Mouse (Mus musculus): ENCODE results near the gene Bend6. TPM values are rescaled to one million over a fixed set of nuclear protein-coding genes. Genes with fewer than 3 reads are reported as not detected.
A peak's percentile ranks its signal among the peaks of the same experiment; 100 is the strongest.

Gene Bend6
- polyA plus RNA-seq, 2 experiments = 0.47 to 0.49 TPM

- ATAC-seq (ENCODE audit: insufficient read depth) = no peak
- Histone ChIP-seq H3K4me1 (replicated peaks; ENCODE audit: control insufficient read depth in 2 of 2, insufficient read depth in 2 of 2, low read length in 1 of 2) (peaks cover 0 to 3% of the 10 kb centered on the region in 2 experiments; a peak in 1 of 4 replicates), H3K9me3 (ENCODE audit: control insufficient read depth, low read length) (no peaks in the 10 kb centered on the region), H3K27ac (no peak overlapping the region), H3K36me3 (replicated peaks; ENCODE audit: control insufficient read depth, insufficient read depth, low read depth) (no peaks in the 10 kb centered on the region), H3K4me3 (ENCODE audit: insufficient read depth in 1 of 2, low read depth in 2 of 2, low read length in 2 of 2) (no peak overlapping the region), H3K4me2 (ENCODE audit: low read depth) (no peak overlapping the region), H3K9ac (replicated peaks) (no peak overlapping the region), H3K27me3 (ENCODE audit: control insufficient read depth, insufficient read depth, low read length) (peaks cover 35% of the 10 kb centered on the region)
- TF ChIP-seq EP300 (IDR thresholded peaks at IDR 0.05; ENCODE audit: low read depth) (no peak), CTCF (IDR thresholded peaks at IDR 0.05; ENCODE audit: low read depth) (no peak)
- no peak for DNase-seq (ENCODE audit: low read depth in 3 of 3, low spot score in 3 of 3)
- WGBS (ENCODE audit: insufficient replicate concordance) = 54% methylated on average over 8 of the region's 8 CpGs
Observed at GRCm38 (mm10) chr1:33911589-33911988, 4.0 kb upstream of the Bend6 start.

DNA sequence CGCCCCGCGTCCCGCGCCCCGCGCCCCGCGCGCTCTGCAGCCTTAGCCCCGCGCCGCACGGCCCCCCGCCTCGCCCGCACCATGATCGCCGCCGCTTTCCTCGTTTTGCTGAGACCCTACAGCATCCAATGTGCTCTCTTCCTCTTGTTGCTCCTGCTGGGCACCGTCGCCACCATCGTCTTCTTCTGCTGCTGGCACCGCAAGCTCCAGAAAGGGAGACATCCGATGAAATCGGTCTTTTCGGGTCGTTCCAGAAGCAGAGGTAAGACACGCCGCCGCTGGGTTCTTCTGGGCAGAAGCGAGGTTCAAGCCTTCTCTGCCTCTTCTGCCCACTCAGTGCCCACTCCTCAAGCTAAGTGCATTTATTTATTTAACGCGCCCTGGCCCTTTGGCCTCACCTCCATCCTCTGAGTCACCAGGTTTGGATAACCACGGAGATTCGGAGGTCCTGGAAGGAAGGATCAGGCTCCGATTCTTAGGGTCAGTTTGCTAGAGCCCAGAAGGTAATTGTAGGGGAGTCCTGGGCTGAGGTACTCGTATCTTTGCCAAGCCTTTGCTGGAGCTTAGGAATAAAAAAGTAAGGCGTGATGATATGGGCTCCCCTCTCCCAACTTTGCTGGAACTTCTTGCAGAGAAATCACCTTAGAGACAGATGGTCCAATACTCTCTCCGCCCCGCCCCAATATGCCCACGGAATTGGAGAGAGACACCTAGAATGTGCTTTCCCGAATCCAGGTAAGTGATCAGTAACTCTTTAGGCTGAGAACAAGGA lies 761 bp upstream of the Bend6 start, which contains the start of gene Dst:
TSS of gene Dst (plus strand) at position 35 of the 772 bp plus-strand sequence.
- no peak within 1 kb of the TSS for H3K27ac ChIP-seq
- H3K9me3 ChIP-seq (ENCODE audit: control insufficient read depth, low read length) = no peaks in the 10 kb centered on the region
- no peaks in the 10 kb centered on the region for H3K36me3 ChIP-seq (replicated peaks; ENCODE audit: control insufficient read depth, insufficient read depth, low read depth)
- no peak for TF ChIP-seq CTCF (IDR thresholded peaks at IDR 0.05; ENCODE audit: low read depth)
- no peak for TF ChIP-seq EP300 (IDR thresholded peaks at IDR 0.05; ENCODE audit: low read depth)
- ATAC-seq (ENCODE audit: insufficient read depth) (no peak), DNase-seq (ENCODE audit: low read depth in 3 of 3, low spot score in 3 of 3) (no peak)
- H3K4me2 ChIP-seq (ENCODE audit: low read depth) = peak within 1 kb of the TSS; percentile 56
- H3K9ac ChIP-seq (replicated peaks) = peak within 1 kb of the TSS; percentile 18; the same call in 1 of the 2 replicates
- 4% methylated on average over 43 of the region's 44 CpGs for WGBS (ENCODE audit: insufficient replicate concordance)
- peaks cover 45% of the 10 kb centered on the region for H3K27me3 ChIP-seq (ENCODE audit: control insufficient read depth, insufficient read depth, low read length)
- H3K4me3 ChIP-seq (ENCODE audit: insufficient read depth in 1 of 2, low read depth in 2 of 2, low read length in 2 of 2) = peak within 1 kb of the TSS; percentile 51 to 58
- H3K4me1 ChIP-seq (replicated peaks; ENCODE audit: control insufficient read depth in 2 of 2, insufficient read depth in 2 of 2, low read length in 1 of 2) = peaks cover 0 to 3% of the 10 kb centered on the region in 2 experiments; a peak in 1 of 4 replicates

DNA sequence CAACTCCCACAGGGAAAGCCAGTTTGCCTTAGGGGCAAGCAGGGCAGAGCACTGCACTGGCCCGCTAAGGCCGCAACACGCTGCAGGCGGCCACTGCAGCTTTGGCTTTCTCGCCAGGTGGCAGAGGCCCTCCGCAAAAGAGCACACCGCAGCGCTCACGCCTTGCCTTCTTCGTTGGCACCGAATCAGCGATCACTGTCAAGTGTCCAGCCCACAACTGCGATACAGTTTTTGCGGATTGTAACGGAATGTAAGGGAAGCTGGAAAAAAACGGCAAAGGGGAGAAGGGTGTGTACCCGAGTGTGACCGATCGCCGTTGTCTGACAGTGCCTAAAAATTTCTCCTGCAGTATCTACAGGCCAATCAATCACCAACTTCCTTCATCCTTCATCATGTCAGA lies 689 bp downstream of the Bend6 start:
- Histone ChIP-seq H3K9ac (replicated peaks) (no peak overlapping the region), H3K4me1 (replicated peaks; ENCODE audit: control insufficient read depth in 2 of 2, insufficient read depth in 2 of 2, low read length in 1 of 2) (peaks cover 0 to 3% of the 10 kb centered on the region in 2 experiments; a peak in 1 of 4 replicates), H3K36me3 (replicated peaks; ENCODE audit: control insufficient read depth, insufficient read depth, low read depth) (no peaks in the 10 kb centered on the region), H3K4me2 (ENCODE audit: low read depth) (peak overlapping the region; percentile 56), H3K4me3 (ENCODE audit: insufficient read depth in 1 of 2, low read depth in 2 of 2, low read length in 2 of 2) (peak overlapping the region; percentile 51 to 58), H3K27ac (no peak overlapping the region), H3K9me3 (ENCODE audit: control insufficient read depth, low read length) (no peaks in the 10 kb centered on the region), H3K27me3 (ENCODE audit: control insufficient read depth, insufficient read depth, low read length) (peaks cover 45% of the 10 kb centered on the region)
- TF ChIP-seq EP300 (IDR thresholded peaks at IDR 0.05; ENCODE audit: low read depth) = no peak
- TF ChIP-seq CTCF (IDR thresholded peaks at IDR 0.05; ENCODE audit: low read depth) = peak; percentile 49
- DNase-seq (ENCODE audit: low read depth in 3 of 3, low spot score in 3 of 3) (no peak), ATAC-seq (ENCODE audit: insufficient read depth) (no peak)
- WGBS (ENCODE audit: insufficient replicate concordance) = 2% methylated on average over 20 of the region's 20 CpGs

DNA sequence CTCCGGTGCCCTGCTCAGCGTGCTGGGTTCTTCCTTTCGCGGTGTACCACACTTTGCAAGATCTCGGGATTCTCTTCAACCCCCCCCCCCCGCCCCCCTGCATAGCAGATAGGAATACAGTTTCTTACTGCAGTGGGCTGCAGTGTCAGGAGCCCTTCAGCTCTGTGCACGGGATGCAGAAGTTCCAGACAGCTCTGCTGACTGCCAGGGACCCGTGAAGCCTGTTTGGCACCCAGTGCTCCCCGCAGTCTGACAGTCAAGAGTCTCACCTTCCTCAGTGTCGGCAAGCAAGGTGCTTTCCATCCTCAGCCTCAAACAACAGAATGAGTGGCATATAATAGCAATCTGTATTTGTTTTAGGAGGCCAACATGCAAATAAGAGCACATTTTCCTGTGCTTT lies 1.4 kb downstream of the Bend6 start:
- no peaks in the 10 kb centered on the region for H3K36me3 ChIP-seq (replicated peaks; ENCODE audit: control insufficient read depth, insufficient read depth, low read depth)
- H3K4me2 ChIP-seq (ENCODE audit: low read depth) = no peak overlapping the region
- H3K9ac ChIP-seq (replicated peaks) = no peak overlapping the region
- peaks cover 0 to 3% of the 10 kb centered on the region in 2 experiments; a peak in 1 of 4 replicates for H3K4me1 ChIP-seq (replicated peaks; ENCODE audit: control insufficient read depth in 2 of 2, insufficient read depth in 2 of 2, low read length in 1 of 2)
- 15% methylated on average over 10 of the region's 10 CpGs for WGBS (ENCODE audit: insufficient replicate concordance)
- no peak for ATAC-seq (ENCODE audit: insufficient read depth)
- no peak for DNase-seq (ENCODE audit: low read depth in 3 of 3, low spot score in 3 of 3)
- peaks cover 45% of the 10 kb centered on the region for H3K27me3 ChIP-seq (ENCODE audit: control insufficient read depth, insufficient read depth, low read length)
- H3K27ac ChIP-seq = no peak overlapping the region
- H3K4me3 ChIP-seq (ENCODE audit: insufficient read depth in 1 of 2, low read depth in 2 of 2, low read length in 2 of 2) = no peak overlapping the region
- no peak for TF ChIP-seq CTCF (IDR thresholded peaks at IDR 0.05; ENCODE audit: low read depth)
- TF ChIP-seq EP300 (IDR thresholded peaks at IDR 0.05; ENCODE audit: low read depth) = no peak
- H3K9me3 ChIP-seq (ENCODE audit: control insufficient read depth, low read length) = no peaks in the 10 kb centered on the region

DNA sequence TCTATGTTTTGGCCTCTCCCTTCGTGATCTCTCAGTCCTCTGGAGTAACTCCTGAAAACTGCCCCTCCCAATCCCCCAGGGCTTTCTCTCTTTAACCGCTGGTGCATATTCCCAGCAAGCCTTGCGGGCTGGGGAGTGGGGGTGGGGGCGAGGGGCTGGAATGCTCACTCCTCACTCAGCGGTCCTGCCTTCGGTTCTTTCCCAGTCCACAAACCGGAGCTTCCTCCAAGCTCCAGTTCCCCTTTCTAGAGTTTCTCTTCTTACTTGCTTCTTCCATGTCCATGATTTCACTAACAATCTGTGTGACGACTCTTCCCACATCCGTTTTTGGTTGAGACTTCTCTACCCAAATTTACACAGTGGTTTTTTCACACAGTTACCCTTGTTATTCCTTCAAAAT lies 4.0 kb downstream of the Bend6 start:
- no peak for TF ChIP-seq EP300 (IDR thresholded peaks at IDR 0.05; ENCODE audit: low read depth)
- no peak for TF ChIP-seq CTCF (IDR thresholded peaks at IDR 0.05; ENCODE audit: low read depth)

More for the DNA sequence above, 4.0 kb downstream of the Bend6 start:
- Histone ChIP-seq H3K27me3 (ENCODE audit: control insufficient read depth, insufficient read depth, low read length) (peaks cover 30% of the 10 kb centered on the region), H3K4me2 (ENCODE audit: low read depth) (no peak overlapping the region), H3K9ac (replicated peaks) (no peak overlapping the region), H3K27ac (no peak overlapping the region), H3K4me3 (ENCODE audit: insufficient read depth in 1 of 2, low read depth in 2 of 2, low read length in 2 of 2) (no peak overlapping the region), H3K36me3 (replicated peaks; ENCODE audit: control insufficient read depth, insufficient read depth, low read depth) (no peaks in the 10 kb centered on the region), H3K9me3 (ENCODE audit: control insufficient read depth, low read length) (no peaks in the 10 kb centered on the region), H3K4me1 (replicated peaks; ENCODE audit: control insufficient read depth in 2 of 2, insufficient read depth in 2 of 2, low read length in 1 of 2) (no peaks in the 10 kb centered on the region)
- DNase-seq (ENCODE audit: low read depth in 3 of 3, low spot score in 3 of 3) (no peak), ATAC-seq (ENCODE audit: insufficient read depth) (no peak)
- WGBS (ENCODE audit: insufficient replicate concordance) = 10% methylated on average over 9 of the region's 9 CpGs
